Mouse (Mus musculus) liver, embryonic 11.5 days (tissue): ENCODE measurements at regions not wholly inside any gene's neighbourhood (a gene's known extent, or its start where the extent isn't known, plus 50 kb on each side); places are given as distances from the start of the nearest gene placed in this dataset.

Experiments used
- ATAC-seq: fragments of 200-750 bp; cut with Nextera tagmentation; replicated peaks from 2 replicates; pipeline ENCODE4 v1.8.0; 2017; ENCODE audit warnings: moderate number of reproducible peaks, mild to moderate bottlenecking, moderate TSS enrichment, moderate library complexity; ENCODE audit not compliant: low FRiP score
- DNase-seq: peaks from one replicate; pipeline ENCODE4 v3.0.0-alpha.2; 2017; ENCODE audit warnings: low spot score
- H3K27ac ChIP-seq: fragments of 300-500 bp; sonication (generic); 2 replicates; pipeline ENCODE4 v1.5.1; 2014; ENCODE audit warnings: mild to moderate bottlenecking, low read depth, low read length, control low read depth
- H3K27me3 ChIP-seq: fragments of 300-500 bp; sonication (generic); replicated peaks from 2 replicates; pipeline ENCODE4 v1.6.1; 2014; ENCODE audit warnings: low read length, mixed read lengths; ENCODE audit not compliant: control insufficient read depth, insufficient read depth
- H3K36me3 ChIP-seq: fragments of 300-500 bp; sonication (generic); 2 replicates; pipeline ENCODE4 v1.6.1; 2014; ENCODE audit warnings: mild to moderate bottlenecking, low read length, moderate library complexity, mixed read lengths; ENCODE audit not compliant: control insufficient read depth, insufficient read depth
- H3K4me1 ChIP-seq: fragments of 300-500 bp; sonication (generic); replicated peaks from 2 replicates; pipeline ENCODE4 v1.6.1; 2014; ENCODE audit warnings: low read length, mixed read lengths; ENCODE audit not compliant: control insufficient read depth, insufficient read depth
- H3K4me2 ChIP-seq: fragments of 300-500 bp; sonication (generic); 2 replicates; pipeline ENCODE4 v1.6.1; 2014; ENCODE audit warnings: mild to moderate bottlenecking, control low read depth, moderate library complexity
- H3K4me3 ChIP-seq: fragments of 300-500 bp; sonication (generic); 2 replicates; pipeline ENCODE4 v1.5.1; 2014; ENCODE audit warnings: low read depth, low read length, control low read depth
- H3K9ac ChIP-seq: fragments of 300-500 bp; sonication (generic); 2 replicates; pipeline ENCODE4 v1.6.1; 2014; ENCODE audit warnings: low read depth, low read length, control low read depth
- H3K9me3 ChIP-seq: fragments of 300-500 bp; sonication (generic); 2 replicates; pipeline ENCODE4 v1.6.1; 2016; ENCODE audit warnings: low read length, inconsistent platforms, mixed read lengths; ENCODE audit not compliant: control insufficient read depth
- WGBS: fragments of 180-500 bp; shearing (Covaris S2); extraction: QIAGEN DNeasy Blood & Tissue Kit; methylation state at CpG from one replicate; pipeline ENCODE4 v1.1.7; 2014; 5-methylcytosine and 5-hydroxymethylcytosine counted together

DNA sequence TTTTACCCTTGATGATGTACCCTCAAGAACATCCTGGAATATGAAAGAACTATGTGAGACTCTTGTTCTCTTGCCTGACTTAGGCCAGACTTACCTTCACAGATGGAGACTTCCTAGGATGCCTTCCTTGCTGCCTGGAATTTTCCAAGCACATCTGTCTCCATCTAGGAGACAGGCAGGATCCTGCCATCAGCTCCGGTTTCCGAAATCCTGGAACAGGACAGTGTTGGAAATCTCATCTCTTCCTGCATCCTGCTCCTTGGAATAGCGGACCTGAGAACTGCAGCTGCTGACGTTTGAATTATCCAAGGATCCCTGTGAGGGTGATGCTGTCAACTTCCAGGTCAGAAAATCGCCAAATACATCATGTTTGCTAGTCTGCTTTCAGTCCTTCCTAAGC lies 77.0 kb upstream of the Irx3 start:
- WGBS, result 70% methylated on average over 5 of the region's 5 CpGs
- Histone ChIP-seq H3K9ac (no peak overlapping the region), H3K9me3 (no peaks in the 10 kb centered on the region), H3K4me2 (no peak overlapping the region), H3K27me3 (peaks cover 7% of the 10 kb centered on the region), H3K27ac (no peak overlapping the region), H3K36me3 (no peaks in the 10 kb centered on the region), H3K4me1 (no peaks in the 10 kb centered on the region), H3K4me3 (no peak overlapping the region)
- ATAC-seq (no peak), DNase-seq (no peak)

DNA sequence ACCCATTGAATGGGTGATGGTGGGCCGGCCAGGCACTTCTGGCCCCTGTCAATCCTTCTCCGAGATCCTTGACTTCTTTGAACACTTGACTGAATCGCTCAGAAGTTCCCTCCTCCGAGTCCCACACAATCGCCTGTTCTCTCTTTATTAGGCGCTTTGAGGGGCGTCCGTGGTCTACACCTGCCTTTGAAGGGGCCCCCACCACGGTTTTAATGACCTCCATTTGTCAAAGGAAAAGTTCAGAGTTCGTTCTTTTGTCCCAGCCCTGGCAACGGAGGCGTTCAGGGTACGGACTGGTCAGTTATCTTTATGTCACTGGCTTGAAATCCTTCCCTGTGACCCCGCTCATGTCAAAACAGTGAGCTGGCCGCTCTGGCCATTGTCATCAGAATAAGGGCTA lies 74.3 kb upstream of the Irx3 start:
- DNase-seq (no peak), ATAC-seq (no peak)
- Histone ChIP-seq H3K27ac (no peak overlapping the region), H3K4me3 (no peak overlapping the region), H3K4me2 (no peak overlapping the region), H3K9ac (no peak overlapping the region), H3K36me3 (no peaks in the 10 kb centered on the region), H3K4me1 (peaks cover 11% of the 10 kb centered on the region), H3K9me3 (no peaks in the 10 kb centered on the region), H3K27me3 (peaks cover 7% of the 10 kb centered on the region)
- 67% methylated on average over 15 of the region's 15 CpGs for WGBS

DNA sequence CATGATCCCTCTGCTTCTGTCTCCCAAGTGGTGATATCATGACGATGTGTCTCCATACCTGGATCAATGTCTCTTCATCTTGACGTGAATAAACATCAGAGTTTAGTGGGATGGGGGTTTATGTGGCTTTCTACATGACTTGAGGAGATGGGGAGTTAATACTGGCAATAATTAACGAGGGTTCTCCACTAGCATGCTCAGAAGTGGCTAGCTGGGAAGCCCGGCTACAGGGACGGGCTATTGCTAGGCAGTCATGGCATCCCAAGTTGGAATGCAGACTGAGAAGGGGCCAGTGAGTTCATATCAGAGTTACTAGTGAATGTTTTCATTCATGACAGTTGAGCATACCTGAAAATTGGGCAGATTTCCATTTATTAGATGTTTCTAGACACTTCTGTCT lies 71.4 kb upstream of the Irx3 start:
- DNase-seq, result no peak
- Histone ChIP-seq H3K9me3 (no peaks in the 10 kb centered on the region), H3K4me1 (peaks cover 11% of the 10 kb centered on the region), H3K27ac (peak overlapping the region; percentile 46), H3K4me2 (peak overlapping the region; percentile 55), H3K27me3 (peaks cover 3% of the 10 kb centered on the region; the same call in 1 of the 2 replicates), H3K36me3 (no peaks in the 10 kb centered on the region), H3K9ac (no peak overlapping the region), H3K4me3 (no peak overlapping the region)
- ATAC-seq, result no peak
- WGBS, result 69% methylated on average over 5 of the region's 5 CpGs

DNA sequence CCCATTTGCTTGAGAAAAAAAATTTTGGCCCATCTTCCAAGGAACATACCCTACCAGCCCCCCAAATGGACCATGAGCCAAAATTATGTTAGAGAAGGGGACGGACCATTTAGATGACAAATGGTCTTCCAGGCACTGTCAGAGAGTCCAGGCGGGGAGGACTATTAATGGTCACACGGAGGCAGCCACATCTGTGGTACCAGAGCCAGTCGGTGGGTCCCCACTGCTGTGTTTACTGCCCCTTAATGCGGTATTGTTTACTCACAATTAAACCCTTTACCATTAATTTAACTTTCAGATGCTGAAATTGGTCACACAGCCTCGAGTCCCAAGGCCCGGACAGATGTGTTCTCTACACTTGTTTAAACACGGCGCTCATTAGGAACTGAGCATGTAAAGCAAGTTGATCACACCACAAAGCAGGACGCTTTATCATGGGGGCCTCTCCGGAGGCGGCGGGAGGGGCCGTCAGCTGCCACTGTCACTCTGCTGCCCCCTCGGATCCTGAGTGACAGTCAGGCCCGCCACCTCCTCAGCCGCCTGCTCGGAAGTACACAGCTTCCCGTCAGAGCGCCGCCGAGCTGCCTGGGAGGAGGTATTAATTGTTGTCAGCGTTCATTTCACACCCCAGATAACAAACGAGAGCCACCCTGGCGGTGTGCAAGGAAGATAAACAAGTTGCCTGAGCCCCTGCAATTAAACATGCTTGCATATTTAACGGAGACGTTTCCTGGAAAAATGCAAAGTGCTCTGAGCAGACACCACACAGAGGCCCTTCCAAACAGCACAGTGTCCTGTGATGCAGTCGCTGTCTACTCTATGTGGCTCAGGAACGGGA lies 70.6 kb upstream of the Irx3 start:
- H3K4me3 ChIP-seq, result peak overlapping the region; percentile 2; the same call in 1 of the 2 replicates
- peaks cover 3% of the 10 kb centered on the region; the same call in 1 of the 2 replicates for H3K27me3 ChIP-seq
- peak overlapping the region; percentile 46; the same call in 1 of the 2 replicates for H3K27ac ChIP-seq
- H3K36me3 ChIP-seq, result no peaks in the 10 kb centered on the region
- peak; percentile 75 for DNase-seq
- peak overlapping the region; percentile 55 for H3K4me2 ChIP-seq
- ATAC-seq, result peak; percentile 97
- no peak overlapping the region; the same call in 1 of the 2 replicates for H3K9ac ChIP-seq
- WGBS, result 15% methylated on average over 29 of the region's 29 CpGs
- H3K9me3 ChIP-seq, result no peaks in the 10 kb centered on the region
- peaks cover 11% of the 10 kb centered on the region for H3K4me1 ChIP-seq

DNA sequence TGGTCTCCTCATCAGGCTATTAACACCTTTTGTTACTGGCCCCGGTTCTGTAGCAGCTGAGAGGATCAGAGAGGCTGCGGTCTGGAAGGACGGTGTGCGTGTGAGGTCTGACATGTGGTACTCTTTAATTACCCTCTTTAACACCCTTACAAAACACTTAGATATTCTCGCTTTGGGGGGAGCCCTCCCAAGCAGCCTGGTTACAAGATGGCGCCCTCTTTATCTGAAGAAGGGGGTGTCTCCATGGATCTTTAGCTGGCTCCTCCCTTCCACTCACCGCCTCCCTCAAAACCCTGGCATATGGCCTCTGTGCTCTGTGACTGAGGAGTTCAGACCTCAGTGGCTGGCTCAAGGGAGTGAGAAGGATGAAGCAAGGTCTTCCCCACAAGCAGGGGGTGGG lies 65.2 kb upstream of the Irx3 start:
- no peak overlapping the region for H3K9ac ChIP-seq
- H3K36me3 ChIP-seq, result no peaks in the 10 kb centered on the region
- no peak overlapping the region for H3K27ac ChIP-seq
- DNase-seq (no peak), ATAC-seq (no peak)
- WGBS, result 22% methylated on average over 7 of the region's 7 CpGs
- peaks cover 3% of the 10 kb centered on the region; the same call in 1 of the 2 replicates for H3K4me1 ChIP-seq
- no peak overlapping the region for H3K4me3 ChIP-seq
- no peaks in the 10 kb centered on the region for H3K9me3 ChIP-seq
- H3K4me2 ChIP-seq, result no peak overlapping the region
- H3K27me3 ChIP-seq, result peaks cover 23% of the 10 kb centered on the region

DNA sequence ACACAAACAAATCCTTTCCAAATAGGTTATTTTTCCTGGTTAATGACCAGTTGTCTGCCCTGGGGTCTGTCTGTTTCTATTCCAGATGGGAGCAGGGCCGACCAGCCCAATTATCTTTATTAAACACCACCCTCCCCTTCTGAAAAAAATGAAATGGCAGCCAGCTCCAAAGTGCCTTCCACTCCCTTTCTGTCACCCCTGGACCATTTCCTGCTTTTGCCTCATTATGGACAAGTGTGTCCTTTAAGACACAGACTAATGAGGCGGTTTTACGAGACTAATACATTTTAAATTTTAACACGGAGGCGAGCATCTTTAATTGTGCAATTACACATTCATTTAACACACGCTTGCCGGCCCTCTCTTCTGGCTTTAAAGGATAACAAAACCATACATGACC lies 64.2 kb upstream of the Irx3 start:
- DNase-seq (no peak), ATAC-seq (no peak)
- 76% methylated on average over 7 of the region's 7 CpGs for WGBS
- Histone ChIP-seq H3K27ac (no peak overlapping the region), H3K9me3 (no peaks in the 10 kb centered on the region), H3K9ac (no peak overlapping the region), H3K4me1 (no peaks in the 10 kb centered on the region), H3K27me3 (peaks cover 23% of the 10 kb centered on the region), H3K36me3 (no peaks in the 10 kb centered on the region), H3K4me3 (no peak overlapping the region), H3K4me2 (no peak overlapping the region)

DNA sequence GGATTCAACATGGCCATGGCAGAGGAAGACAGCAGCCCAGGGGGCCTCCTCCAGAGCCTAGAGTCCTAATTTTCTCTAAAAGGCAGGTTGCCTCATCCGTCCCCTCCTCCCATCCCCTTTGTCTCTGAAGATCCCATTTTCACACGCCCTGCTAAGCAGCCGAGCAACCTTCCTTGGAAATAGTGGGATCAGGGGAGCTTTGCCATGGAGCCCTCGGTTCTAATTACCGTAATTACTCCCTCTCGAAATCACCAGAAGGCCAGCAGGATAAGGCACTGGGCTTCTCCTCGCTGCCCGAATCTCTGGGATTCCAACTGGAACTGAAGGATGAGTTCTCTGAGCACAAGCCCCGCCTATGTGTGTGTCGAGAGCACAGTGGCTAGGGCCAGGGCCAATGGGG lies 63.5 kb upstream of the Irx3 start:
- no peaks in the 10 kb centered on the region for H3K4me1 ChIP-seq

DNA sequence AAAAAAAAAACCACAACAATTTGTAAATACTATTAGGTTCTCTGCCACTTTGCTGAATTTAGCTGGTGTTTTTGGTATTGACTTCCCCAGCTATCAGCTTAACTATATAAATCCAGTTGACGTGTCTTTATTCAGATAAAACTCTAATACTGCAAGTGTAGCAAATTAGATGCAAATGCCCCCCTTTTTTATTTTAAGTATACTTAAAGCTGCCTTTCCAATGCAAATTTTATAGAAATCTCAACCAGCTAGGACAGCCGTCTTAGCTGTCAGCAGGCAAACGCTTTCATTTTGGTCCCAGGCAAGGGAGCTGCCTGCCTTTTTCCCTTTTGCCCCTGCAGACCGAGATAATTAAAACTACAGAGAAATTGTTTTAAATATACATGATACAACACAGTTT lies 61.6 kb upstream of the Irx3 start:
- Histone ChIP-seq H3K4me2 (no peak overlapping the region), H3K9me3 (no peaks in the 10 kb centered on the region), H3K4me3 (no peak overlapping the region), H3K27ac (no peak overlapping the region), H3K4me1 (no peaks in the 10 kb centered on the region), H3K27me3 (peaks cover 23% of the 10 kb centered on the region), H3K36me3 (no peaks in the 10 kb centered on the region), H3K9ac (no peak overlapping the region)
- ATAC-seq (no peak), DNase-seq (no peak)
- WGBS, result 37% methylated on average over 4 of the region's 4 CpGs

More for the DNA sequence above, 63.5 kb upstream of the Irx3 start:
- 27% methylated on average over 10 of the region's 10 CpGs for WGBS
- DNase-seq (no peak), ATAC-seq (no peak)
- Histone ChIP-seq H3K36me3 (no peaks in the 10 kb centered on the region), H3K9ac (no peak overlapping the region), H3K27ac (no peak overlapping the region), H3K4me3 (no peak overlapping the region), H3K27me3 (peaks cover 23% of the 10 kb centered on the region), H3K9me3 (no peaks in the 10 kb centered on the region), H3K4me2 (no peak overlapping the region)

DNA sequence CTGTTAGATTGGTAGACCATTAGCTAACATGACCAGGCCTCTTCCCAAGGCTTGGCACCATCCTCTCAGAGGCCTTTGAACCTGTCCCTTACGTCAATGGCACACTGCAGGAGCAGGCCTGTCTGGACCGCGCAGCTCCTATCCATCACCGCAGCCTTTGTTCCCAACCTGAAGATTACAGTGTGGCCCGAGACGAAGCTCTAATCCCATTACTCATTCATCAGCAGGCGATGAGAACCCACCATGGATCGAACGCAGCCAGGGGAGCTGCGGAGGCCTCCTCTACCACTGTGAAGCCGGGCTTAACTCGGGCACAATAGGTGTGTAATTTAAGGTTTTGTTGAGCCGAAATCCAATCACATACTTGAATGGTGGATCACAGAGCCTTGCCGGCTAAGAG lies 54.0 kb upstream of the Irx3 start:
- H3K27me3 ChIP-seq, result peaks cover 5% of the 10 kb centered on the region; the same call in 1 of the 2 replicates
- no peak for ATAC-seq

More for the DNA sequence above, 54.0 kb upstream of the Irx3 start:
- no peak overlapping the region for H3K27ac ChIP-seq
- H3K4me2 ChIP-seq, result no peak overlapping the region
- no peaks in the 10 kb centered on the region for H3K4me1 ChIP-seq
- no peaks in the 10 kb centered on the region for H3K36me3 ChIP-seq
- no peak overlapping the region for H3K9ac ChIP-seq
- 74% methylated on average over 14 of the region's 14 CpGs for WGBS
- no peaks in the 10 kb centered on the region for H3K9me3 ChIP-seq
- no peak for DNase-seq
- no peak overlapping the region for H3K4me3 ChIP-seq
